Mouse (Mus musculus) limb, embryonic 11.5 days (tissue): ENCODE data around the gene Ly6g6f. TPM values are rescaled to one million over a fixed set of nuclear protein-coding genes. Genes with fewer than 3 reads are reported as not detected.

Source experiments
- ATAC-seq: fragments of 200-750 bp; cut with Nextera tagmentation; 2 replicates; pipeline ENCODE4 v1.8.0; 2017; ENCODE audit warnings: low read depth; ENCODE audit not compliant: insufficient number of reproducible peaks, low FRiP score, low TSS enrichment
- DNase-seq: peaks from one replicate; pipeline ENCODE4 v3.0.0-alpha.2; 2015; ENCODE audit warnings: low spot score
- H3K27ac ChIP-seq: fragments of 300-500 bp; sonication (generic); replicated peaks from 2 replicates; pipeline ENCODE4 v1.5.1; 2014; ENCODE audit warnings: low read depth, mild to moderate bottlenecking, low read length
- H3K27me3 ChIP-seq: fragments of 300-500 bp; sonication (generic); 2 replicates; pipeline ENCODE4 v1.6.1; 2014; ENCODE audit warnings: mild to moderate bottlenecking, low read length, mixed read lengths; ENCODE audit not compliant: control insufficient read depth, insufficient read depth
- H3K36me3 ChIP-seq: fragments of 300-500 bp; sonication (generic); 2 replicates; pipeline ENCODE4 v1.6.1; 2014; ENCODE audit warnings: mild to moderate bottlenecking, low read length, moderate library complexity, mixed read lengths; ENCODE audit not compliant: control insufficient read depth, insufficient read depth
- H3K4me1 ChIP-seq: fragments of 300-500 bp; sonication (generic); 2 replicates; pipeline ENCODE4 v1.6.1; 2014; ENCODE audit warnings: low read length, mixed read lengths; ENCODE audit not compliant: control insufficient read depth, insufficient read depth
- H3K4me2 ChIP-seq: fragments of 300-500 bp; sonication (generic); 2 replicates; pipeline ENCODE4 v1.6.1; 2014; ENCODE audit warnings: low read depth, mild to moderate bottlenecking, moderate library complexity; ENCODE audit not compliant: severe bottlenecking
- H3K4me3 ChIP-seq: fragments of 300-500 bp; sonication (generic); 2 replicates; pipeline ENCODE4 v1.5.1; 2014; ENCODE audit warnings: low read depth, low read length
- H3K9ac ChIP-seq: fragments of 300-500 bp; sonication (generic); 2 replicates; pipeline ENCODE4 v1.6.1; 2014; ENCODE audit warnings: mild to moderate bottlenecking, low read length
- H3K9me3 ChIP-seq: fragments of 300-500 bp; sonication (generic); 2 replicates; pipeline ENCODE4 v1.6.1; 2016; ENCODE audit warnings: low read length; ENCODE audit not compliant: control insufficient read depth
- WGBS: fragments of 180-500 bp; shearing (Covaris S2); extraction: QIAGEN DNeasy Blood & Tissue Kit; methylation state at CpG from one replicate; pipeline ENCODE4 v1.1.7; 2014; 5-methylcytosine and 5-hydroxymethylcytosine counted together
- polyA plus RNA-seq: library from polyadenylated mRNA; unstranded; fragments of >200 nt; fragmentation: Nextera tagmentation; extraction: Ambion mirVana; gene quantifications from 2 replicates; pipeline ENCODE4 v1.2.1, GENCODE M21; 2014

Gene Ly6g6f
- polyA plus RNA-seq, 1 experiment from 2014 or later: 0.73 TPM

GRCm38 (mm10) chr17:35090166-35090932 lies 4.9 kb upstream of the Ly6g6f start:
- H3K27ac ChIP-seq: no peak overlapping the region

GRCm38 (mm10) chr17:35088825-35089644 lies 3.6 kb upstream of the Ly6g6f start, which contains the start of gene Abhd16a:
Gene Abhd16a, plus strand, starts transcription at chr17:35089263.
- Histone ChIP-seq H3K27me3 (no peaks in the 10 kb centered on the region), H3K4me2 (peak within 1 kb of the TSS; percentile 71), H3K4me1 (no peaks in the 10 kb centered on the region), H3K4me3 (peak within 1 kb of the TSS; percentile 58), H3K27ac (peak within 1 kb of the TSS; percentile 86), H3K36me3 (no peaks in the 10 kb centered on the region; the same call in 1 of the 2 replicates), H3K9ac (peak within 1 kb of the TSS; percentile 96), H3K9me3 (no peaks in the 10 kb centered on the region)
- DNase-seq (peak; percentile 95), ATAC-seq (peak; percentile 97)
- 4% methylated on average over 62 of the region's 67 CpGs for WGBS

More at GRCm38 (mm10) chr17:35090166-35090932, 4.9 kb upstream of the Ly6g6f start:
- no peaks in the 10 kb centered on the region for H3K27me3 ChIP-seq
- H3K9me3 ChIP-seq: no peaks in the 10 kb centered on the region
- peak overlapping the region; percentile 58; the same call in 1 of the 2 replicates for H3K4me3 ChIP-seq
- H3K9ac ChIP-seq: peak overlapping the region; percentile 96; the same call in 1 of the 2 replicates
- ATAC-seq: no peak
- DNase-seq: no peak
- H3K36me3 ChIP-seq: peaks cover 3% of the 10 kb centered on the region
- H3K4me1 ChIP-seq: no peaks in the 10 kb centered on the region
- WGBS: 74% methylated on average over 8 of the region's 8 CpGs
- H3K4me2 ChIP-seq: peak overlapping the region; percentile 71

- Histone ChIP-seq H3K9ac (no peak overlapping the region), H3K9me3 (no peaks in the 10 kb centered on the region), H3K4me3 (no peak overlapping the region), H3K4me2 (no peak overlapping the region), H3K36me3 (no peaks in the 10 kb centered on the region; the same call in 1 of the 2 replicates), H3K4me1 (no peaks in the 10 kb centered on the region), H3K27me3 (no peaks in the 10 kb centered on the region), H3K27ac (no peak overlapping the region)
- DNase-seq (no peak), ATAC-seq (no peak)
- 52% methylated on average over 2 of the region's 2 CpGs for WGBS
Observed at GRCm38 (mm10) chr17:35088151-35088550, 2.7 kb upstream of the Ly6g6f start.

GRCm38 (mm10) chr17:35083929-35084497 lies 1.4 kb downstream of the Ly6g6f start:
- ATAC-seq: no peak

GRCm38 (mm10) chr17:35082841-35083576 lies 2.4 kb downstream of the Ly6g6f start:
- WGBS: 79% methylated on average over 16 of the region's 16 CpGs
- Histone ChIP-seq H3K4me1 (peaks cover under 1% of the 10 kb centered on the region), H3K9ac (no peak overlapping the region), H3K36me3 (no peaks in the 10 kb centered on the region), H3K27ac (no peak overlapping the region), H3K9me3 (no peaks in the 10 kb centered on the region), H3K4me3 (no peak overlapping the region), H3K4me2 (no peak overlapping the region), H3K27me3 (no peaks in the 10 kb centered on the region)
- ATAC-seq: no peak
- DNase-seq: no peak

More at GRCm38 (mm10) chr17:35083929-35084497, 1.4 kb downstream of the Ly6g6f start:
- no peaks in the 10 kb centered on the region for H3K36me3 ChIP-seq
- no peak overlapping the region for H3K9ac ChIP-seq
- H3K4me3 ChIP-seq: no peak overlapping the region
- H3K27me3 ChIP-seq: no peaks in the 10 kb centered on the region
- no peaks in the 10 kb centered on the region for H3K4me1 ChIP-seq
- no peaks in the 10 kb centered on the region for H3K9me3 ChIP-seq
- no peak overlapping the region for H3K27ac ChIP-seq
- 71% methylated on average over 3 of the region's 3 CpGs for WGBS
- no peak overlapping the region for H3K4me2 ChIP-seq
- DNase-seq: no peak

GRCm38 (mm10) chr17:35080710-35081109 lies 4.7 kb downstream of the Ly6g6f start:
- H3K27ac ChIP-seq: no peak overlapping the region
- H3K4me3 ChIP-seq: no peak overlapping the region
- H3K36me3 ChIP-seq: no peaks in the 10 kb centered on the region
- H3K9ac ChIP-seq: no peak overlapping the region
- H3K27me3 ChIP-seq: no peaks in the 10 kb centered on the region
- no peak overlapping the region for H3K4me2 ChIP-seq
- 87% methylated on average over 4 of the region's 4 CpGs for WGBS
- ATAC-seq (no peak), DNase-seq (no peak)
- peaks cover 10% of the 10 kb centered on the region for H3K4me1 ChIP-seq
- H3K9me3 ChIP-seq: no peaks in the 10 kb centered on the region

GRCm38 (mm10) chr17:35080248-35080647 lies 5.2 kb downstream of the Ly6g6f start:
- H3K27me3 ChIP-seq: no peaks in the 10 kb centered on the region
- H3K9me3 ChIP-seq: no peaks in the 10 kb centered on the region
- no peak overlapping the region for H3K4me3 ChIP-seq
- H3K4me2 ChIP-seq: no peak overlapping the region
- no peak overlapping the region for H3K27ac ChIP-seq
- 37% methylated on average over 6 of the region's 6 CpGs for WGBS
- ATAC-seq (no peak), DNase-seq (no peak)
- no peaks in the 10 kb centered on the region for H3K36me3 ChIP-seq
- no peak overlapping the region for H3K9ac ChIP-seq
- peaks cover 10% of the 10 kb centered on the region for H3K4me1 ChIP-seq

GRCm38 (mm10) chr17:35079778-35080177 lies 5.6 kb downstream of the Ly6g6f start:
- ATAC-seq: no peak
- WGBS: 70% methylated on average over 9 of the region's 9 CpGs
- Histone ChIP-seq H3K9ac (no peak overlapping the region), H3K4me1 (peaks cover 10% of the 10 kb centered on the region), H3K4me3 (no peak overlapping the region), H3K9me3 (no peaks in the 10 kb centered on the region), H3K36me3 (no peaks in the 10 kb centered on the region), H3K27me3 (no peaks in the 10 kb centered on the region), H3K27ac (no peak overlapping the region), H3K4me2 (no peak overlapping the region)
- DNase-seq: no peak
